Mouse (Mus musculus) cortical plate, adult 2 months (tissue): Measurements from ENCODE around the gene Paf1.

Experiments
- CTCF ChIP-seq: fragments of 200-500 bp; IDR thresholded peaks from 2 replicates; pipeline ENCODE4 v1.5.1; 2011; ENCODE audit warnings: mild to moderate bottlenecking, control low read depth, low read length; ENCODE audit not compliant: insufficient read depth; ENCODE audit errors: extremely low read depth
- POLR2A ChIP-seq: fragments of 200-500 bp; IDR thresholded peaks from 2 replicates; pipeline ENCODE4 v1.6.1; 2011; ENCODE audit warnings: mild to moderate bottlenecking, low read length, control low read depth; ENCODE audit not compliant: insufficient read depth; ENCODE audit errors: extremely low read depth

- TF ChIP-seq CTCF (no peak), POLR2A (no peak)
Measured at GRCm38 (mm10) chr7:28378066-28378690, 14.6 kb upstream of the Paf1 start.
